Mouse (Mus musculus) kidney, adult 11 months (tissue): ENCODE measurements around the gene Itgax.

ENCODE experiments used
- DNase-seq: peaks from one replicate; pipeline ENCODE4 v3.0.0; 2022

The Itgax gene

GRCm38 (mm10) chr7:128166391-128166790, 37.0 kb downstream of the Itgax start:
- DNase-seq: no peak

GRCm38 (mm10) chr7:128169996-128170395, 40.6 kb downstream of the Itgax start:
- DNase-seq: no peak

- no peak for DNase-seq
Observed at GRCm38 (mm10) chr7:128178385-128178784, 49.0 kb downstream of the Itgax start.

GRCm38 (mm10) chr7:128180126-128180525, 50.8 kb downstream of the Itgax start:
- DNase-seq: no peak

- DNase-seq: no peak
Observed at GRCm38 (mm10) chr7:128180546-128180945, 51.2 kb downstream of the Itgax start.

- DNase-seq: no peak
Observed at GRCm38 (mm10) chr7:128181691-128182090, 52.3 kb downstream of the Itgax start.
